Mouse (Mus musculus): ENCODE results near the gene Rnf40.

DNA sequence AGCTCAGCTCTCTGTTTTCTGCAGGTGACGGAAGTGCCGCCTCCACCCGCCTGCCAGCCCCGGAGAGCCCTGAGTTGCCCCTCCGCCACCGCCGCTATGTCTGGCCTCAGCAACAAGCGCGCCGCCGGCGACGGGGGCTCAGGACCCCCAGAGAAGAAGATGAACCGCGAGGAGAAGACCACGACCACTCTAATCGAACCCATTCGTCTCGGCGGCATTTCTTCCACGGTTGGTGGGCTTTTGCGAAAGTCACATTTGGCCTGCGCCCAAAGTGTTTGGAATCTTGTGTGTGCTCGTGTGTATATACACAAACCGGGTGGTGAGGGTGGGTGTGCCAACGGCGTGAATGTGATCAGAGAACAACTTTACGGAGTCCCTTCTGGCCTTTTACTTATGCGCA is 334 bp downstream of the Rnf40 start:
- TF ChIP-seq ZNF384 (IDR thresholded peaks at IDR 0.05; ENCODE audit: low read depth, low read length) (no peak), CHD2 (IDR thresholded peaks at IDR 0.05; ENCODE audit: low read depth, low read length) (no peak), HCFC1 (IDR thresholded peaks at IDR 0.05; ENCODE audit: borderline replicate concordance, insufficient read depth, low read length) (no peak; the same call in 1 of the 2 replicates)

Data from ES-E14 (cell line).